Mouse (Mus musculus): ENCODE results near the gene Zkscan6. TPM values are rescaled to one million over a fixed set of nuclear protein-coding genes. Genes with fewer than 3 reads are reported as not detected.

The Zkscan6 gene
- 10 to 100 TPM; 20.1 to 20.4 TPM for total RNA-seq (2023)

DNA sequence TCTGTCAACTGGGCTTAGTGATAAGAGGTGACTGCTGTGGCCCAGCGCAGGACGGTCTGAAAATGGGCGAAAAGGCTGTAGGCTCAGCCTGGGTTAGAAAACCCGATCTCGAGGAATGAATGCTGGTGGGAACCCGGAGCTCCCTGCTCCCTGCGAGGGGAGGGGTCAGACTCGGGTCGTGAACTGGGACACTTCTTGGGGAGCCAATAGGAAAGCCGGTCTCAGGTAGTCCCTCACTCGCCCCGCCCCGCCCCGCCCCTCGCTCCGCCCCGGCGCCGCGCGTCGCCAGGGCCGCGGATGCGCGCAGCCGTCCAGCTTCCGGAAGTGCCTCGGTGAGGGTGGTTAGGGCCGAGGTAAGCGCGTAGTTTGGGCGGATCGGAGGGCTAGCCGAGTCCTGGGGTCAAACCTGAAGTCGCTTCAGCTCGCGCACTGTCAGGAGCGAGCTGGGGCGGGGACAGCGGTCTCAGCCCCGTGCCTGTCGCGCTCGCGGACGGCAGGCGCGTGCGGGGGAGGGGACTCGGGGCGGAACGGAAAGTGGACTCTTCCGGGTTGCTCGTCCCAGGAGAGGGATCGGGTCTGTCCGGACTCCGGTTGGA, at the start of gene Zkscan6:
Gene Zkscan6, plus strand, starts transcription at position 267 of the 596 bp plus-strand sequence.

DNA sequence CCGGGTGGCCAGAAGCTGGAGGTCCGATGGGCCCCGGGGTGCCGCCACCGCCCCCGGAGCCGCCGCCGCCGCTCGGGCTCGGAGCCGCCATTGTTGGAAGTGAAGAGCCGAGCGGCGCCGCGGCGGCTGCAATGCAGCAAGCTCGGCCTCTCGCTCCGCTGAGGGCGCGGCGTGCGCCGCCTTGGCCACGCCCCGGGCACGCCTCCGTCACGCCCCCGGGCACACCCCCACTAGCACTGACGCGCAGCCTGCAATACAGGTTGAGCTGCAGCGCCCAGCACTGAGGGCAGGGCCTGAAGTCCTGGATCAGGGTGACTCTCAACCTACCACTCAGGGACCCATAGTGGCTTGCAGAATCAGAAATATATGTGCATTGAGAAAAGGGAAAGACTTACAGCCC, 18.8 kb upstream of the Zkscan6 start, which contains the start of gene Map2k4:
Gene Map2k4, minus strand, starts transcription at position 144 of the 400 bp plus-strand sequence.

Other genes starting within 250 kb of the Zkscan6 start
- gene Map2k4, start 18.9 kb upstream of the Zkscan6 start, total RNA-seq (2023): 10 to 100 TPM; 49.3 to 55.7 TPM